Mouse (Mus musculus): ENCODE results near the gene Thumpd2. TPM values are rescaled to one million over a fixed set of nuclear protein-coding genes. Genes with fewer than 3 reads are reported as not detected.

Thumpd2 gene
- polyA plus RNA-seq, 1 experiment from 2014 or later, result 9.5 TPM

DNA sequence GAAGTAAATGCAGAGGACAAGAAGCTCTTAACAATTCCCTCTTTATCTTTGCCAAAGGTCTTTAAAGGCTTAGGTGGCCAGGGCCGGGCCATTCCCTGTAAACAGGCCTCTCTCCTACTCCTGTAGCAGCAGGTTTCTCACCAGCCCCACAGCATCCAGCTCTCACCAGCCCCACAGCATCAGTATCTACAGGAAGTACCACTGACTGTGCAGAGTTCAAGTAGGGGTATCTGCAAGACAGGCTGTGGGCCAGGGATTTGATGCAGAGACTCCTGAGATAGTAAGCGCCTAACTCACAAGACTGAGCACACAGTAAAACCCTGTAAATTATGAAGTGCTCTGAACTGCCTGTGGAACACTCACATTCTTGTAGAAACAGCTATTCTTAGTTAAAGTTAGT, 31.9 kb downstream of the Thumpd2 start:
- no peaks in the 10 kb centered on the region for H3K27me3 ChIP-seq (replicated peaks)
- H3K36me3 ChIP-seq, result peaks cover 76% of the 10 kb centered on the region
- no peak overlapping the region for H3K9ac ChIP-seq
- ATAC-seq (ENCODE audit: extremely low read depth, insufficient number of reproducible peaks, low FRiP score, low TSS enrichment), result no peak
- no peak overlapping the region for H3K4me3 ChIP-seq
- H3K27ac ChIP-seq (replicated peaks), result no peak overlapping the region
- peaks cover 4% of the 10 kb centered on the region; the same call in 1 of the 2 replicates for H3K4me1 ChIP-seq
- 40% methylated on average over 2 of the region's 2 CpGs for WGBS
- H3K9me3 ChIP-seq, result no peaks in the 10 kb centered on the region
- H3K4me2 ChIP-seq, result no peak overlapping the region

DNA sequence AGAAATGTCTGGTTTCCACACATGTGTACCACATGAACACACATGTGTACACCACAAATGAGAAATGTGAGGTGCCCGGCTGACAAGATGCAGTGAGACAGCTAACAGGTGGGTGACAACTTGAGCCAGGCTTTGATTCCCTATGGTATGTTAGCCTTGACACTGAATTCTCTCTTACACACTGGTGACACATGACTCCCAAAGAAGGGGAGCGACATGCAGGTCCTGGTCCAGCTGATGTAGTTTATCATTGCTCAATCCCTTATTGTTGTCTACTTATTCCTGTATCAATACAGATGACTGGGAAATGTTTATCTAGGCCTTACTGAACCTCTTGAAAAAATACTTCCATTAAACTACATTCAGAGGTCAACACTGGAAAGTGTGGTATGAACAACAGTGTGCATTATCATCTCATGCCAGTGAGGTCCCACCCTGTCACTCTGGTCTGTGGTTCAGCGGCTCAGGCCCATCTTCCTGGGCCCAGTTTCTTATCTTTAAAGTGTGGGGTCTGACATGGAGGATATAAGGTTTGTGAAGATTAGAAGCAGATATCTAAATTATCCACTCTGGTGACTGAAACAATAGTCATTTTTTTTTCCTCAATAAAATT, 32.9 kb downstream of the Thumpd2 start:
- Histone ChIP-seq H3K27me3 (replicated peaks) (no peaks in the 10 kb centered on the region), H3K36me3 (peaks cover 78% of the 10 kb centered on the region), H3K4me3 (no peak overlapping the region), H3K4me1 (peaks cover 4% of the 10 kb centered on the region; the same call in 1 of the 2 replicates), H3K9me3 (no peaks in the 10 kb centered on the region), H3K9ac (no peak overlapping the region), H3K4me2 (no peak overlapping the region), H3K27ac (replicated peaks) (no peak overlapping the region)
- no peak for ATAC-seq (ENCODE audit: extremely low read depth, insufficient number of reproducible peaks, low FRiP score, low TSS enrichment)
- WGBS, result 74% methylated on average over 3 of the region's 3 CpGs

DNA sequence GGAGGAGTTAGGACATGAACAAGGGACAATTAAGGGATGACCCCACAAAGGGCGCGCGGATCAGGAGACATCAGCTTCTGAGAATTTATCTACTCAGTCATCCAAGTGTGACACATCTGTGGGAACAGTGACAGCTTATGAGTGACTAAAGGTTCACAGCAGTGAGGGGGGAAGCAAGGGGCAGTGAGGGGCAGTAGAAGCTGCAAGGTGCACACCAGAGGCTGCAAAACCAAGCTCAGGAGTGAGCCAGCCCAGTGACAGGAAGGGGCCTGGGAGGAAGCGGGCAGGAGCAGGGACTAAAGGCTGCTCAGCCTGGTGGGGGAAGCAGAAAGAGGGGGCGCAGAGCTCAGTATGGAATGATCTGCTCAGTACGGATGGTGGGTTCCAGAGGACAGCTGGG, 37.6 kb downstream of the Thumpd2 start:
- no peak; the same call in 1 of the 2 replicates for ATAC-seq (ENCODE audit: extremely low read depth, insufficient number of reproducible peaks, low FRiP score, low TSS enrichment)
- no peaks in the 10 kb centered on the region for H3K4me1 ChIP-seq
- no peak overlapping the region for H3K4me2 ChIP-seq
- peaks cover 83% of the 10 kb centered on the region for H3K36me3 ChIP-seq
- no peak overlapping the region for H3K4me3 ChIP-seq
- H3K9me3 ChIP-seq, result no peaks in the 10 kb centered on the region
- no peaks in the 10 kb centered on the region for H3K27me3 ChIP-seq (replicated peaks)
- WGBS, result 89% methylated on average over 6 of the region's 6 CpGs
- H3K27ac ChIP-seq (replicated peaks), result no peak overlapping the region
- H3K9ac ChIP-seq, result no peak overlapping the region

DNA sequence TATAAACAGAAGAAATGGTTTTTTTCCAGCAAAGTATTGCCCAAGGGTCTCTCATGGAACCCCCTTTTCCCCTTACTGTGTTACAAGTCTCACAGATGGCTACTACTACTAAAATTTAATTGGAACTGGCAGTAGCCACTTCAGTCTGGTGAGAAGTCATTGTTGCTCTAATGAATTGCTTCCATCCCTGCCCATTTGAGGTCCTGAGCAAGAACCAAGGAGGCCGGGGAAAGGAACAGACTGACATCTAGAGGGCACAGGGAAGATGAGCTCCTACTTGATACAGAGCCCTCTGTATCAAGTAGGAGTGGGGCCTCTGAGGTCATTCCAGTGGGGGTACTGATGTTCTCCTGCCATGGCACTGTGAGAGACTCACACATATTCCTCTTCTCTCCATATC, 47.8 kb downstream of the Thumpd2 start:
- H3K4me1 ChIP-seq, result peaks cover 15% of the 10 kb centered on the region
- no peaks in the 10 kb centered on the region for H3K27me3 ChIP-seq (replicated peaks)
- ATAC-seq (ENCODE audit: extremely low read depth, insufficient number of reproducible peaks, low FRiP score, low TSS enrichment), result no peak
- no peak overlapping the region for H3K9ac ChIP-seq
- H3K36me3 ChIP-seq, result no peaks in the 10 kb centered on the region
- no peak overlapping the region for H3K4me3 ChIP-seq
- H3K9me3 ChIP-seq, result no peaks in the 10 kb centered on the region
- WGBS, result 57% methylated on average over 1 of the region's 1 CpGs
- no peak overlapping the region for H3K27ac ChIP-seq (replicated peaks)
- no peak overlapping the region for H3K4me2 ChIP-seq

DNA sequence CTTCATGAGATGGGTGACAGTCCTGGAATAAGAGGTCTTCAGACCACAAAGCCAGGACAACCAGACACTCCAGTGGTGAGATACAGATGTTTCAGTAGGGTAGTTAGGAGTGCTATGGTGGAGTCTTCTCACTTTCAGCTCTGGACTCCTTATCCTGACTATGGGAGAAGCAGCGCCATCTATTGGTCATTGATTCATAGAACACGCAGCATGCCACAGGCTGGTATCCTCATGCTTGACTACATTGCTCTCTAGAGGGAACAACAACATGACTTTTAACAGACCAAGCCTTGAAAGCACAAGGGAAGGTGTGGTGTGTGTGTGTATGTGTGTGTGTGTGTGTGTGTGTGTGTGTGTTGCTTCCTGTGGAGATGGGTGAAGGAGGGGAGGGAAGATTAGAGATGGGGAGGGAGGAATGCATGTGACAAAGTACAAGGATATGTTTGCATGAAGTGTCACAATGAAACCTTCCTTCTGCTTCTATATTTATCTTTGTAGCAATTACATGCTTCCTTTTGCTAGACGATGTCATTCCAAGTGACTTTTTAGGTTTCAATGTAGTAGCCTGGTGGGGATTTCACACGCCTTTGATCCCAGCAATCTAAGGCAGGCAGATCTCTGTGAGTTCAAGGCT, 49.0 kb downstream of the Thumpd2 start:
- no peak overlapping the region for H3K4me3 ChIP-seq
- no peaks in the 10 kb centered on the region for H3K36me3 ChIP-seq
- H3K4me1 ChIP-seq, result peaks cover 25% of the 10 kb centered on the region
- no peak overlapping the region for H3K4me2 ChIP-seq
- no peaks in the 10 kb centered on the region for H3K9me3 ChIP-seq
- ATAC-seq (ENCODE audit: extremely low read depth, insufficient number of reproducible peaks, low FRiP score, low TSS enrichment), result no peak; the same call in 1 of the 2 replicates
- WGBS, result 34% methylated on average over 4 of the region's 4 CpGs
- 0 out of 2 replicates have a peak overlapping the region, but pooled peaks have one; percentile 12 for H3K27ac ChIP-seq (replicated peaks)
- no peaks in the 10 kb centered on the region for H3K27me3 ChIP-seq (replicated peaks)
- no peak overlapping the region for H3K9ac ChIP-seq

DNA sequence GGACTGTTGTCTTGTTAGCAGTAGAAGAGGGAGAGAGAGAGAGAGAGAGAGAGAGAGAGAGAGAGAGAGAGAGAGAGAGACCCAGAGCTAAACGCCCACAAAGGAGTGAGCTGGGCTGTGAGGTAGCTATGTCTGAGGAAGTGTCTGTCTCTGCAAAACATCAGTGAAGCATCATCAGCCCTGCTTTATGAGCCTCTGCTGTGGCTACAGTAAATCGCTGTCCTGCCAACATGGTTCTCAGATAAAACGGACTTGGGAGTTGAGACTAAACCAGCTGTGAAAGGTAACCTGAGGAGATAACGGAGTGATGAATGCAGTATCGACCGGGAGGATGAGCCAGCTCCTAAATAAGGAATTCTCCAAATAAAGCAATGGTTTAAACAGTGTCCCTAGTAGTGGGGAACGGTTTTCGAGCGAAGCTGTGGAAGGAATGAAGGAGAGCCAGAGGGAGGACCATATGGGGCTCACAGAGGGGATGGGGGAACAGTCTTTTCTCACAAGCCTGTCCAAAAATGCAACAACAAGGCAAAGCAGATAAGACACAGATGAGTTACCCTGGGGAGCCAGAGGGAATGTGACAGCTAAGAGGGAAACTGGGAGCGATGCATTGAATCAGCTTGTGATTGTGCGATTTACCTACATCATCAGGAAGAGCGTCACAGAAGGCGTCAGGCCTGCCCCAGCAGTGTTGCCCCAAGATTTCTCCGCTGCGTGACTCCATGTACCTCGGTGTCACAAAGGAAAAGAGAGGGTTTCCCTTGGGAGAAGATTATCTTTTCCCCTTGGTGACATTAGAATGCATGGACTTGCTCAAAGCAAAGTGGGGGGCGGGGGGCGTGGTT, 53.8 kb downstream of the Thumpd2 start:
- ATAC-seq (ENCODE audit: extremely low read depth, insufficient number of reproducible peaks, low FRiP score, low TSS enrichment), result no peak
- 41% methylated on average over 18 of the region's 18 CpGs for WGBS
- Histone ChIP-seq H3K4me3 (no peak overlapping the region), H3K36me3 (no peaks in the 10 kb centered on the region), H3K27ac (replicated peaks) (peak overlapping the region; percentile 65), H3K9ac (0 out of 2 replicates have a peak overlapping the region, but pooled peaks have one; percentile 21), H3K27me3 (replicated peaks) (no peaks in the 10 kb centered on the region), H3K9me3 (no peaks in the 10 kb centered on the region), H3K4me2 (peak overlapping the region; percentile 45), H3K4me1 (peaks cover 36% of the 10 kb centered on the region)

DNA sequence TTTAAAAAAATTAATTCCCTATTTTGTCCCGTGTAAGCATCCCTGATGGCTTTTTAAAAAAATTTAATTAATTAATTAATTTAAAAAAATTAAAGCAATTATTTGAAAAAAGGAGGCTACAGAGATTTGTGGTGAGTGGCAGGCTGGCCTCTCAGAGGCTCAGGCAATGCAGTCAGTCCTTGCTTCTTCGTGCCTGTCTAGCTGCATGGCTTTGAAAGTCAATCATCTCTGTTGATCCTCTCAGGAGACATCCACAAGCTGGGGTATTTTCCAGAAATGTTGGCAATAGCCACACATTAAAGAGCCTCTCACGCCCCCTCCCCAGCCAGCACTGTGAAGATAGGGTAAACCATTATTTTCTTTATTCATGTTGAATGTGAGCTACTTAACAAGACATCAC, 54.7 kb downstream of the Thumpd2 start:
- Histone ChIP-seq H3K4me2 (no peak overlapping the region), H3K9me3 (no peaks in the 10 kb centered on the region), H3K27ac (replicated peaks) (peak overlapping the region; percentile 65; the same call in 1 of the 2 replicates), H3K36me3 (no peaks in the 10 kb centered on the region), H3K4me3 (no peak overlapping the region), H3K4me1 (peaks cover 35% of the 10 kb centered on the region), H3K9ac (no peak overlapping the region), H3K27me3 (replicated peaks) (no peaks in the 10 kb centered on the region)
- ATAC-seq (ENCODE audit: extremely low read depth, insufficient number of reproducible peaks, low FRiP score, low TSS enrichment), result no peak
- WGBS, result 68% methylated on average over 3 of the region's 3 CpGs

DNA sequence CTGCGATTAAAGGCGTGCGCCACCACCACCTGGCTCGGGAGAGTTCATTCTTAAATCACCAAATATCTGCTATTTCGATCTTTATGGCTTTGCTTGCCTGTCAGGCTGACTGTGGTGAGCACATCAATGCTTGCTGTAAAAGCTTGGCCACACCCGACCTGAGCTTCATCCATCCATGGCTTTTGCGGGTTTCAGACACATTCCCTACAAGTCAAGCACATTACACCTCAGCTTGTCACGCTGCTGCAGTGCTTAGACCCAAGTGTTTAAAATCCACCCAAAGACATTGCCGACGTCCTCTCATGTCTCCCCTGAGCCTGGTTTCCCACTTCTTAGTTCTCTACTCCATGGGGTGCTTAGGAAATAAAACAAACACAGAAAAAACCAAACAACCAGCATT, 55.8 kb downstream of the Thumpd2 start:
- H3K4me1 ChIP-seq, result peaks cover 46% of the 10 kb centered on the region
- no peaks in the 10 kb centered on the region for H3K27me3 ChIP-seq (replicated peaks)
- no peak for ATAC-seq (ENCODE audit: extremely low read depth, insufficient number of reproducible peaks, low FRiP score, low TSS enrichment)
- no peaks in the 10 kb centered on the region for H3K36me3 ChIP-seq
- H3K9me3 ChIP-seq, result no peaks in the 10 kb centered on the region
- 77% methylated on average over 10 of the region's 10 CpGs for WGBS
- no peak overlapping the region for H3K4me2 ChIP-seq
- H3K27ac ChIP-seq (replicated peaks), result no peak overlapping the region
- no peak overlapping the region for H3K4me3 ChIP-seq
- H3K9ac ChIP-seq, result 0 out of 2 replicates have a peak overlapping the region, but pooled peaks have one; percentile 3

DNA sequence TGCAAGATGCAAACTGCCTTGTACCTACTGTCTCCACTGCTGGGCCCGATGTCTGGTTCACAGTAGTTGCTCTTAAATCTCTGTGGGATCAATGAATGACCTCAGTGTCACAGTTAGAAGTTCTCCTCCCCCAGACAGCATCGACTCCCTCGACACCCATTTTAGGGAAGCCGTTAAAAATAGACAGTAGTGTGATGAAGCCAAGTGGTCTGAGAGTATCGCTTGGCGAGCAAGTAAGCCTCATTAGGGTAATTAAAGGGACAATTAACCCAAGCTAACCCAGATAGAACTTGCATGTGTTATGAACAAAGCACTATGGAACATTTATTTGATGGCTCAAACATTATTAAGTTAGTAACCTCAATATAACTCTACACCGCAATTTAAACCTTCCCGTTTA, 59.6 kb downstream of the Thumpd2 start:
- H3K4me2 ChIP-seq, result no peak overlapping the region
- H3K36me3 ChIP-seq, result no peaks in the 10 kb centered on the region
- 57% methylated on average over 8 of the region's 8 CpGs for WGBS
- no peaks in the 10 kb centered on the region for H3K27me3 ChIP-seq (replicated peaks)
- peak overlapping the region; percentile 55; the same call in 1 of the 2 replicates for H3K27ac ChIP-seq (replicated peaks)
- H3K4me1 ChIP-seq, result peaks cover 39% of the 10 kb centered on the region
- no peak for ATAC-seq (ENCODE audit: extremely low read depth, insufficient number of reproducible peaks, low FRiP score, low TSS enrichment)
- no peak overlapping the region for H3K4me3 ChIP-seq
- no peak overlapping the region for H3K9ac ChIP-seq
- no peaks in the 10 kb centered on the region for H3K9me3 ChIP-seq

DNA sequence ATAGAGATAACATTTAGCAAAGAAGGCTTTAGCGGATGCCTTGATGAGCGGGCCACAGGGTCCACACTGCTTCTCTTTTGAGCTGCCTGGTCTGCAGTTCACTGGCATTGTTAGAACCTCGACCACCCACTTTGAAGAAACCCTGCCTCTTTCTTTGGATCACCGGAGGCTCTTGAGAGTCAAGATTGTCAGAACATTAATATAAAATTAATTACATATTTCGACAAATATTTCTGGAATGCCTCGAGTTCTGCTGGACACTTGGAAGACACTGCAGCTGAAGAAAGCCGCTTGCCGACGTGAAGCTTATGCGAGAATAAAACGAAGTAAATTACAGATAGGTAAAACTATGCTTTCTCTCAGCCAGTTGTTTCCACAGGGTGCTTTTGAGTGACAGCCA, 60.4 kb downstream of the Thumpd2 start:
- H3K27me3 ChIP-seq (replicated peaks), result no peaks in the 10 kb centered on the region
- WGBS, result 62% methylated on average over 11 of the region's 11 CpGs
- no peak overlapping the region for H3K4me3 ChIP-seq
- H3K9me3 ChIP-seq, result no peaks in the 10 kb centered on the region
- H3K27ac ChIP-seq (replicated peaks), result peak overlapping the region; percentile 55
- H3K36me3 ChIP-seq, result no peaks in the 10 kb centered on the region
- H3K4me1 ChIP-seq, result peaks cover 31% of the 10 kb centered on the region
- no peak overlapping the region for H3K4me2 ChIP-seq
- no peak for ATAC-seq (ENCODE audit: extremely low read depth, insufficient number of reproducible peaks, low FRiP score, low TSS enrichment)
- H3K9ac ChIP-seq, result no peak overlapping the region

DNA sequence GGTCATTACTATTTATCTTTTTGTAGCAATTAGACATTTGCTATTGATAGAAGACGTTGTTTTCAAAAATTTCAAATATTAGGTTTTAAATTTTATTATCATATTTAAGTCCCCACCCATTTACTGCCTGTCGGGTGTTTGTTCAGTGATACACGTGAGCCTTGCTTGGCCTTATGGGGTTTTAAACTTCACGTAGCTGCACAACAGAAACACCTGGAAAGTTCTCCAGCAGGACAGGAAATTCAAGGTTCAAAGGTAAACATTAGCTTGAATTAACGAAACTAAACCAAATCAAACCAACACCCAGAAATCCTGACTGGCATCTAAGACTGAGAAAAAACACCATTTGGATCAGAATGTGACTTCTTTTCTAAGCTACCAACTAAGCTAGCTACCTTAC, 62.8 kb downstream of the Thumpd2 start:
- Histone ChIP-seq H3K27me3 (replicated peaks) (no peaks in the 10 kb centered on the region), H3K27ac (replicated peaks) (no peak overlapping the region), H3K9me3 (no peaks in the 10 kb centered on the region)

More for the DNA sequence above, 62.8 kb downstream of the Thumpd2 start:
- no peak for ATAC-seq (ENCODE audit: extremely low read depth, insufficient number of reproducible peaks, low FRiP score, low TSS enrichment)
- no peak overlapping the region for H3K4me3 ChIP-seq
- H3K4me2 ChIP-seq, result no peak overlapping the region
- peaks cover 29% of the 10 kb centered on the region for H3K4me1 ChIP-seq
- no peak overlapping the region for H3K9ac ChIP-seq
- no peaks in the 10 kb centered on the region for H3K36me3 ChIP-seq
- WGBS, result 79% methylated on average over 5 of the region's 5 CpGs

Data from heart, embryonic 13.5 days (tissue).